Mouse (Mus musculus) liver, adult 2 months (tissue): ENCODE results near the gene Iqgap3.

Source experiments
- CTCF ChIP-seq: fragments of 200-500 bp; IDR thresholded peaks from 2 replicates; pipeline ENCODE4 v1.5.1; 2011; ENCODE audit warnings: low read depth, low read length, control low read depth
- POLR2A ChIP-seq: fragments of 200-500 bp; IDR thresholded peaks from 2 replicates; pipeline ENCODE4 v1.6.1; 2011; ENCODE audit warnings: low read length, control low read depth; ENCODE audit not compliant: insufficient read depth; ENCODE audit errors: extremely low read depth

- TF ChIP-seq CTCF (no peak), POLR2A (no peak)
Measured at GRCm38 (mm10) chr3:88035561-88036293, 46.0 kb upstream of the Iqgap3 start.
